Mouse (Mus musculus) cortical plate, adult 2 months (tissue): ENCODE results near the gene Hist1h4m.

ENCODE experiments used
- CTCF ChIP-seq: fragments of 200-500 bp; IDR thresholded peaks from 2 replicates; pipeline ENCODE4 v1.5.1; 2011; ENCODE audit warnings: mild to moderate bottlenecking, control low read depth, low read length; ENCODE audit not compliant: insufficient read depth; ENCODE audit errors: extremely low read depth
- POLR2A ChIP-seq: fragments of 200-500 bp; IDR thresholded peaks from 2 replicates; pipeline ENCODE4 v1.6.1; 2011; ENCODE audit warnings: mild to moderate bottlenecking, low read length, control low read depth; ENCODE audit not compliant: insufficient read depth; ENCODE audit errors: extremely low read depth

DNA sequence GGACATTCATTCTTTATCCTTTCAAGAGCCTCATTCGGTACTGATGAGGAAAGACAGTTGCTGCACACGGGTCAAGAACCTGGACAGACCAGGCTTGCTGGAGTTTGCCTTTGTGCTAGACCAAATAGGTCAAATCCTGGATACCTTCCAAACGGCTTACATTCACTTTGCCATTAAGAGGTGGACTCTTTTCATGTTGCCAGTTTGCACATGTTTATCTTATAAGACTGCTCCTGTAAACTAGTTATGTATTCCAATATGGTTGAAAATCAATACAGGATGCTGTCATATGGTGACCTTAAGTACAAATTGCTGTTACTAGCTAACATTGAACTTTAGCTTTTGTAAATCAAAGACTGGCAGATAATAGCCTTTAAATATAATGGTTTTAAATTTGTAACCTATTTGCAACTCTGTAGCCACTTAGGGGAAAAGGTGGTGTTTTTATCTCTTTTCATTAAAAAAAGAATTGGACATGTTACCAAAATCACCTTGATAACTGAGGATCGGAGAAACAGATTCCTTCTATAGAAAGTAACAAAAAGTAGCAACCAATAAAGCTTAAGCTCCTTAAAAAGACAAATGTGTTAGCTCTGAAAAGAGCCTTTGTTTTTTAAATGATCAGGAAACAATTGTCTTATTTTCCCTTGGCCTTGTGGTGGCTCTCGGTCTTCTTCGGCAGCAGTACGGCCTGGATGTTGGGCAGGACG lies 25.2 kb upstream of the Hist1h4m start:
- TF ChIP-seq POLR2A (no peak), CTCF (no peak)
